Mouse (Mus musculus) heart, embryonic 12.5 days (tissue): ENCODE measurements around the gene Tbk1. TPM values are rescaled to one million over a fixed set of nuclear protein-coding genes. Genes with fewer than 3 reads are reported as not detected.
A peak's percentile ranks its signal among the peaks of the same experiment; 100 is the strongest.

ENCODE experiments used
- ATAC-seq: fragments of 200-750 bp; cut with Nextera tagmentation; 2 replicates; pipeline ENCODE4 v1.8.0; 2017; ENCODE audit warnings: moderate TSS enrichment, moderate library complexity; ENCODE audit not compliant: insufficient number of reproducible peaks, low FRiP score
- H3K27ac ChIP-seq: fragments of 300-500 bp; sonication (generic); 2 replicates; pipeline ENCODE4 v1.5.1; 2016; ENCODE audit warnings: mild to moderate bottlenecking, moderate library complexity; ENCODE audit not compliant: poor library complexity, severe bottlenecking
- H3K27me3 ChIP-seq: fragments of 300-500 bp; sonication (generic); replicated peaks from 2 replicates; pipeline ENCODE4 v1.6.1; 2016; ENCODE audit warnings: mild to moderate bottlenecking, moderate library complexity
- H3K36me3 ChIP-seq: fragments of 300-500 bp; sonication (generic); 2 replicates; pipeline ENCODE4 v1.6.1; 2016; ENCODE audit warnings: mild to moderate bottlenecking, moderate library complexity
- H3K4me1 ChIP-seq: fragments of 300-500 bp; sonication (generic); replicated peaks from 2 replicates; pipeline ENCODE4 v1.6.1; 2016; ENCODE audit warnings: mild to moderate bottlenecking
- H3K4me2 ChIP-seq: fragments of 300-500 bp; sonication (generic); 2 replicates; pipeline ENCODE4 v1.6.1; 2016; ENCODE audit warnings: mild to moderate bottlenecking, moderate library complexity
- H3K4me3 ChIP-seq: fragments of 300-500 bp; sonication (generic); 2 replicates; pipeline ENCODE4 v1.5.1; 2016; ENCODE audit warnings: mild to moderate bottlenecking
- H3K9ac ChIP-seq: fragments of 300-500 bp; sonication (generic); 2 replicates; pipeline ENCODE4 v1.6.1; 2016; ENCODE audit warnings: mild to moderate bottlenecking, moderate library complexity
- H3K9me3 ChIP-seq: fragments of 300-500 bp; sonication (generic); replicated peaks from 2 replicates; pipeline ENCODE4 v1.6.1; 2016; ENCODE audit warnings: mild to moderate bottlenecking, moderate library complexity
- WGBS: fragments of 180-500 bp; shearing (Covaris S2); methylation state at CpG from one replicate; pipeline ENCODE4 v1.1.7; 2016; 5-methylcytosine and 5-hydroxymethylcytosine counted together
- polyA plus RNA-seq: library from polyadenylated mRNA; unstranded; fragments of >200 nt; fragmentation: Nextera tagmentation; extraction: Ambion mirVana; gene quantifications from 2 replicates; pipeline ENCODE4 v1.2.1, GENCODE M21; 2016

The Tbk1 gene
- polyA plus RNA-seq, 1 experiment from 2014 or later: 23.9 TPM

DNA sequence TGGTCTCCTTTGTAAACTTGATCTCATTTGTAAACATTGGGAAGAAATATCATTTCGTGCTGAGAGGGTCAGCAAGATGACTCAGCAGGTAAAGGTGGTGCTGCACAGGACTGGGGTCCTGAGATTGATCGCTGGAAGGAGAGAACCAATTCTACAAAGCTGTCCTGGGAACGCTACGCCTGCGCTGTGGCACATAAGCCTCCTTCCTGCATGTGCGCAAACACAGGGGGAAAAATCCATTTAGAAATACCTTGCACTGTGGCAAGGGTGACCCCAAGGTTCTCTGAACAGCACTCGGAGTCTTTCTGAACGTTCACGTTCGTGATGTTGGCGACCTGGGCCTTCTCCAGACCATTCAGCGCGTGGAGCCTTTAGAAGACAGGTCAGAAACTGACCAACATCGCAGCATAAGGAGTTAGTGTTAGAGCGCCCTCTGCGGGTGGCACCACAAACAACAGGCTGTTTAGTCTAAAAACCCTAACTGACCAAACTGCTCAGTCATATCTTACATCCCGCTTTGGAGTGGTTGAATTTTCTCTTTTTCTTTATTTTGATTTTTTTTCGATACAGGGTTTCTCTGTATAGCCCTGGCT is 70.5 kb downstream of the Tbk1 start:
- Histone ChIP-seq H3K4me1 (peaks cover 8% of the 10 kb centered on the region; the same call in 1 of the 2 replicates), H3K27ac (no peak overlapping the region), H3K4me3 (no peak overlapping the region), H3K36me3 (no peaks in the 10 kb centered on the region), H3K4me2 (no peak overlapping the region), H3K9ac (no peak overlapping the region), H3K9me3 (no peaks in the 10 kb centered on the region), H3K27me3 (no peaks in the 10 kb centered on the region)
- WGBS: 29% methylated on average over 18 of the region's 18 CpGs
- ATAC-seq: peak; percentile 43; the same call in 1 of the 2 replicates

DNA sequence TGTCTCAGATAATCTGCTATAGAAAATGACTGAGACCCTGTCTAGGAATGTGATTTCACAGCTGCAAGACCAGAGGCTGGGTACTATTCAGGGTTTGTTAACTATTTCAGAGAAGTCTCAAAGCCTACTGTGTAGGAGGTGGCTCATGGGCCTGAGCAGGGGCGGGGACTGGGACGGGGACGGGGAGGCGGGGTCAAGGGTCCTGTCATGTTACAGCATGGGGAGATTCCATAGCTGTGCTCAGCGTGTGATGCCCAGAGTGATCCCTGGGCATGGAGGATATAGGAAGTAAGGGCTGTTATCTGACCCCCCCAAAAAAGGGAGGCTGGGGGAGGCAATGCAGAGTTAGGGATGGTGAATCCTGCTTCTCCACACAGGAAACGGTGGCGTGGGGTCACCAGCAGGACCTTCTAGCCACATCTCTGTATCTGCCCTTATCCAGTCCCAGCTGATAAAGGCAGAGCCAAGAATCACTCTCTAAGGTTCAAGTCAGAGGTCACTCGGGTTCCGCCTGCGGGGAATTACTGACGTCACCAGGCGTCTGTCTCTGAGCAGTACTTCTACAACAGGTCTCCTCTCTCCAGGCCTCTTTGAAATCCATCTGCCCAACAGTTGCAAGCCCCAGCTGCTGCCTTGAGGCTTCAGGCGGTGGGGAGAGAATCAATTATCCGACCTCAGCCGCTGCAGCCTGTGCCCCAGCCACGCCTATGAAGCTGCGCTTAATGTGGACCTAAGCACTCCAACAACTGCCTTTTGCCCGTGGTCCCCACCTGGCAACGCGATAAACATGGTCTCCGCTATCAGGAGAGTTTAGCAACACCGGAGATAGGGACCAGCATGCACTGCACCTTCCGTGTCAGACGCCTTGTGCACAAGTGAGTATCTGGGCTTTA is 76.6 kb downstream of the Tbk1 start:
- WGBS: 6% methylated on average over 24 of the region's 24 CpGs
- no peaks in the 10 kb centered on the region for H3K36me3 ChIP-seq
- peaks cover 39% of the 10 kb centered on the region for H3K4me1 ChIP-seq
- peak overlapping the region; percentile 20 for H3K4me3 ChIP-seq
- ATAC-seq: peak; percentile 61
- no peaks in the 10 kb centered on the region for H3K9me3 ChIP-seq
- H3K9ac ChIP-seq: peak overlapping the region; percentile 16
- H3K27me3 ChIP-seq: no peaks in the 10 kb centered on the region
- H3K4me2 ChIP-seq: peak overlapping the region; percentile 64
- peak overlapping the region; percentile 34; the same call in 1 of the 2 replicates for H3K27ac ChIP-seq

DNA sequence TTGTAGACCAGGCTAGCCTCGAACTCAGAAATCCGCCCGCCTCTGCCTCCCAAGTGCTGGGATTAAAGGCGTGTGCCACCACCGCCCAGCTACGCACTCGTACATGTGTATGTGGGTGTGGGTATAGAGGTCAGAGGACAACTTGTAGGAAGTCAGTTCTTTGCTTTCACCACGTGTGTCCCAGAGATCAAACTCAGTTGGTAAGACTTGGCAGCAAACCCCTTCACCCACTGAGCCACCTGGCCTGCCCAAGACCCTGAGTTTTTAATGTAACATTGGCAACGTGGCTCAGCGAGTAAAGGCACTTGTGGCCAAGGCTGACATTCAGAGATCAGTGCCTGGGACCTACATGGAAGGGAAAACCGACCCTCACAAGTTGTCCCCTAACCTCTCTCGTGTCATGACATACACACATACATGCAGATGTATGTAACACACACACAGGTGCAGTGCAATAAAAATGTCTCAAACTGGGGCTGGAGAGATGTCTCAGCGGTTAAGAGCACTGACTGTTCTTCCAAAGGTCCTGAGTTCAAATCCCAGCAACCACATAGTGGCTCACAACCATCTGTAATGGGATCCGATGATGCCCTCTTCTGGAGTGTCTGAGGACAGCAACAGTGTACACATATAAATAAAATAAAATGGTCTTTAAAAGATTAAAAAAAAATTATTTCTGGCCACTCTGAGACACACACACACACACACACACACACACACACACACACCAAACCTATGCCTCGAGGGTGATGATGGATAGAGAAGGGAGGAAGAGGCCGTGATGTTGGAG is 78.6 kb downstream of the Tbk1 start:
- Histone ChIP-seq H3K9ac (no peak overlapping the region), H3K27ac (no peak overlapping the region), H3K9me3 (no peaks in the 10 kb centered on the region), H3K4me2 (no peak overlapping the region), H3K4me1 (peaks cover 42% of the 10 kb centered on the region), H3K27me3 (no peaks in the 10 kb centered on the region), H3K36me3 (no peaks in the 10 kb centered on the region), H3K4me3 (no peak overlapping the region)
- WGBS: 85% methylated on average over 16 of the region's 16 CpGs
- ATAC-seq: no peak

DNA sequence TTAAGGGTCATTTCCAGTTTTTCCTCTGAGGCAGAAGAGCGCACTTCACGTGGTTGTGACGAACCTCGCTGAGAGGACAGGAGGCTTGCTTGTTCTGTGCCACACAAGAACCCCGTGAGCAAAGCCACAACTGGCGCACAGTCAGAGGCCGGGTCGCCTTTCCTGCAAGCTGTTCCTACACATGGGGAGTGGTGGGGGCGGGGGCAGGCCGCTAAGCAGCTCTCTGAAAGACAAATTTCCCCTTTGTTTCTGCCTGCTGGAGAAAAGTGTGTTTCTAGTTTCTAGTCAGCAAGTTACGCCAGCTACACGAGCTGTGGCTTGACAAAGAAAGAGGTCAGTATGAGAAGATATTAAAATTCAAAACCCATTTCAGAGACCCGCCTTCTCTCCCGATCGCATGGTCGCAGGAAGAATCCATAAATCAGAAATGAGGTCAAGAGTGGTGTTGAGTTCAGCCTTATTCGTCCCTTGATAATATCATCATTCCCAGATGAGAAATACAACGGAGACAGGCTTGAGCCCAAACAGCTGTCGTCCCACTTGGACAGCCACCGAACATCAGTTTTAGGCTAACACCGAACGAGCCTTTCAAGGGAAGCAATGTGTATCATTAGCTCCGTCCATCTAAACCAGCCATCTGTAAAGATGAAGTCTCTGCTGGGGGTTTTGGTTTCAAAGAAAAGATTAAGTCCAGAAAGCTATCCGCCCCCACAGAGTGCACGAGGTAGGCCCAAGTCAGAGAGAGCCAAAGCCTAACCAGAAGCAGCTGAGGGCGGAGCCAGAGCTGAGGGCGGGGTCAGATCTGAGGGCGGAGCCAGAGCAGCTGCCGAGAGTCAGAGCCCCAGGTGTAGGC is 79.6 kb downstream of the Tbk1 start:
- H3K9me3 ChIP-seq: no peaks in the 10 kb centered on the region
- H3K9ac ChIP-seq: no peak overlapping the region
- H3K27ac ChIP-seq: no peak overlapping the region
- H3K4me3 ChIP-seq: no peak overlapping the region
- ATAC-seq: no peak
- no peaks in the 10 kb centered on the region for H3K27me3 ChIP-seq
- 52% methylated on average over 29 of the region's 29 CpGs for WGBS
- H3K4me1 ChIP-seq: peaks cover 42% of the 10 kb centered on the region
- no peak overlapping the region for H3K4me2 ChIP-seq
- H3K36me3 ChIP-seq: no peaks in the 10 kb centered on the region

DNA sequence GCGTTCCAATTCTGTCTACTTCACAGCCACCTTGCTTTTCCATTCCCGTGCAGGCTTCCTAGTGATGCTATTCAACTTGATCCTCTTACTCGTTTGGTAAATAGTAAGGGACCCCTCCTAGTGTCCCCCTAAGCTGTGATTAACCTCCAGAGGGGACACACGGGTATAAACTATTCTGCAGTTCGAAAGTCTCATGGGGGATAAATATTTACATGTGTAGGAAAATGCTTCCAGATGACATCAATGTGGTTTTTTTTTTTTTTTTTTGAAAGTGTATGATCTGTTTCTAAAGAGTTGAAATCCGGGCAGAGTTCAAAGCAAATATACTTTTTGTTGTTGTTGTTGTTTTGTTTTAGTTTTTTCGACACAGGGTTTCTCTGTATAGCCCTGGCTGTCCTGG is 80.7 kb downstream of the Tbk1 start:
- Histone ChIP-seq H3K4me3 (peak overlapping the region; percentile 54; the same call in 1 of the 2 replicates), H3K4me2 (peak overlapping the region; percentile 83), H3K9ac (no peak overlapping the region), H3K36me3 (no peaks in the 10 kb centered on the region), H3K4me1 (peaks cover 37% of the 10 kb centered on the region), H3K9me3 (no peaks in the 10 kb centered on the region), H3K27ac (peak overlapping the region; percentile 58), H3K27me3 (no peaks in the 10 kb centered on the region)
- ATAC-seq: no peak
- WGBS: 64% methylated on average over 7 of the region's 7 CpGs

DNA sequence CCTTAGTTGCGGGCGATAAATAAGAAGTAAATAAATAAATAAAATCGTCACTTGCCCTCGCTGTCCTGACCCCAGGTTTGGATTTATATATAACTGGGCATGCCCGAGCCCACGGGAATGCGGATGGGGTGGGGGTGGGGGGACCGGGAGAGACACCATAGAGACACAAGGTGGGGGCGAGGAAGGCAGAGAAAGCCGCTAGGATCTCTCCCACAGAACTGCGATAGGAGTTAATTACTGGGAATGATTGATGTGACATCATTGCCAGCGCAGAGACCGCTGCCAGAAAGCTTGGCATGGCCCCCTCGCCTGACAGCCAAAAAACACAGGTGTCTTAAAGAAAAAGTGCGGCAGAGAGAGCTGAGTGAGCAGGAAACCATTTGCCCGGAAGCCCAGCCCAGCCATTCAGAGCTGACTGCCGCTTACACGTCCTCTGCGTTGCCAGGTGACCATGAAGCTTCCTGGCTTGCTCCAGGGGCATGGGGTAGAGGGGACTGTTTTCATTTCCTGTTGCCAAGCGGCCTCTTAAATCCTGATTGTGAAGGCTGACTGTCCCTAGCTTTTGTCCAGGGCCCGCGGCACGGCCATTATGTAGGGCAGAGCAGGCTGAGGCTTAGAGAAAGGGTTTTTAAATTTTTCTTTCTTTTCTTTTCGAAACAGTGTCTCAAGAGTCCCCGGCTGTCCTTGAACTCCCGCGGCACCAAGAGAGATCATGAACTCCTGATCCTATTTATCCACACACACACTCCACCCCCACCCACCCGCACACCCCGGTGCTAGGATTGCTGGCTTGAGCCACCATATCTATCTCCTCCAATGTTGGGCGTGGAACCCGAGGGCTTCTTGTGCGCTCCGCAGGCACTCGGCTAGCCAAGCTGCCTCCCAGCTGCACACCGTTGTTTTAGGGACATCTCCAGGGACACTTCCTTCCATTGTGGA is 81.3 kb downstream of the Tbk1 start:
- peak overlapping the region; percentile 58 for H3K27ac ChIP-seq
- H3K4me2 ChIP-seq: peak overlapping the region; percentile 83
- no peaks in the 10 kb centered on the region for H3K36me3 ChIP-seq
- no peaks in the 10 kb centered on the region for H3K27me3 ChIP-seq
- peak; percentile 81 for ATAC-seq
- H3K4me1 ChIP-seq: peaks cover 30% of the 10 kb centered on the region
- no peaks in the 10 kb centered on the region for H3K9me3 ChIP-seq
- H3K9ac ChIP-seq: peak overlapping the region; percentile 66
- H3K4me3 ChIP-seq: peak overlapping the region; percentile 54
- 20% methylated on average over 35 of the region's 35 CpGs for WGBS

DNA sequence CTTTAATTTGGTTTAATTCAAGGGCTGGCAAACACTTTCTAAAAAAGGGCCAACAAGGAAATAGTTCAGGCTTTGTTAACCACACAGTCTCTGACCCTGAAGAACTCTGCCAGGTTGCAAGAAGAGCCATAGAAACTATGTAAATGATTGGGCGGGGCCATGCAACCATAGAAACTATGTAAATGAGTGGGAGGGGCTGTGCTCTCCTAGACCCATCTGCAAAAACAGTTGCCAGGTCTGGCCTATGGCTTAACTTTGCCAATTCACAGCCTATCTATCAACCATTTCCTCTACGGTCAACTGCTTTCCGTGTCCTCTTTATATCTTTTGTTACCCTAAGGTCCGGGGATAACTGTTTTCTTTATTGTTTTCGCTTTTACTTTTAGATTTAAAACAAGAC is 85.4 kb downstream of the Tbk1 start:
- Histone ChIP-seq H3K36me3 (no peaks in the 10 kb centered on the region), H3K9ac (no peak overlapping the region), H3K27ac (no peak overlapping the region), H3K4me2 (no peak overlapping the region), H3K4me1 (peaks cover 16% of the 10 kb centered on the region), H3K9me3 (no peaks in the 10 kb centered on the region), H3K27me3 (no peaks in the 10 kb centered on the region), H3K4me3 (no peak overlapping the region)
- no peak for ATAC-seq
- 55% methylated on average over 5 of the region's 5 CpGs for WGBS

DNA sequence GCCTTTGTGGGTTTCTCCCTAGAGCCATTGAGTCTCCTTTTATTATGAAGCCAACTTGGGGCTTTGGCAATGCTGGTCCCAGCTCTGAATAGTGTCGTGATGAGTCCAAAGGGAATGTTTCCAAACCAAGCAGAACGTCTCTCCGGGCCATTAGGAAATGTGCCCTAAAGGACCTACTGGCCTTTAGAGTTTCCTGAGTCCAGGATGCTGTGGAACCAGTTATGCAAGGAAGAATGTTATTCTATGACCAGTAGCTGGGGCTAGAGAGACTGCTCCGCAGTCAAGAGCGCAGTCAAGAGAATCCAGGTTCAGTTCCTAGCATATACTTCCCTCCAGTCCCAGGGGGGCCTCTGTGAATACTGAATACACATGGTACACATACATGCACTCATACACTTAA is 86.6 kb downstream of the Tbk1 start:
- no peak overlapping the region for H3K4me2 ChIP-seq
- no peak for ATAC-seq
- 63% methylated on average over 5 of the region's 5 CpGs for WGBS
- H3K4me3 ChIP-seq: no peak overlapping the region
- H3K9ac ChIP-seq: no peak overlapping the region
- no peaks in the 10 kb centered on the region for H3K36me3 ChIP-seq
- no peaks in the 10 kb centered on the region for H3K9me3 ChIP-seq
- peaks cover 9% of the 10 kb centered on the region for H3K4me1 ChIP-seq
- no peak overlapping the region for H3K27ac ChIP-seq
- no peaks in the 10 kb centered on the region for H3K27me3 ChIP-seq

DNA sequence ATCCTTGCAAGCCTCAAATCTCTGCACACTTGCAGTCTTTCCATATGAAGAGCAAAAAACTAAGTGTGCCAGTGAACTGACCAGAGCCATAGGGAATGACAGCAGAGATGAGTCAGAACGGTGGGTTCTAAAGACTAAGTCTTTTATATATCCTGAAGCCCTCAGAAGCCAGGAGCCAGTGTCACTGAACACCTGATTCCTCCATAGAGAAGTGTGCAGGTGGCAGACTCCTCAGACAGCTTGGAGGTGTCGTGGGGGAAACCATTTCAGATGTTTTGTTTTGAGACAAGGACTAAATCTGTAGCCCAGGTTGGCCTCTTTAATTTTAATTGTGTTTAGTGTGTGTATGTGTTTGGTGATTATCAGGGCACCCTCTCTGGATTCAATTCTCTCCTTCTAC is 87.5 kb downstream of the Tbk1 start:
- H3K9ac ChIP-seq: no peak overlapping the region
- H3K36me3 ChIP-seq: no peaks in the 10 kb centered on the region
- H3K4me2 ChIP-seq: no peak overlapping the region
- no peaks in the 10 kb centered on the region for H3K9me3 ChIP-seq
- ATAC-seq: no peak
- no peaks in the 10 kb centered on the region for H3K27me3 ChIP-seq
- no peak overlapping the region for H3K27ac ChIP-seq
- WGBS: 59% methylated on average over 2 of the region's 2 CpGs
- no peak overlapping the region for H3K4me3 ChIP-seq
- peaks cover 5% of the 10 kb centered on the region; the same call in 1 of the 2 replicates for H3K4me1 ChIP-seq
